Mouse (Mus musculus) spleen, embryonic (tissue): ENCODE measurements around the gene Mien1.

Experiments used
- CTCF ChIA-PET: fragments of 350-600 bp; sonication (Branson Sonifier 250); formaldehyde crosslinking; loops from one replicate; lab custom pipeline; 2022; lab: Charles Lee

The Mien1 gene

GRCm38 (mm10) chr11:98435723-98436122 is 3.1 kb downstream of the Mien1 start:
- CTCF ChIA-PET = no interaction called here

GRCm38 (mm10) chr11:98431743-98432502 is 6.9 kb downstream of the Mien1 start:
- CTCF ChIA-PET = interaction anchor here (1.2 kb wide), 1 partner anchor 43 kb away, joined by 5 read pairs; no protein-coding TSS in a partner anchor

GRCm38 (mm10) chr11:98428436-98428835 is 10.4 kb downstream of the Mien1 start:
- CTCF ChIA-PET = no interaction called here

- CTCF ChIA-PET = interaction anchor here (1.0 kb wide), 1 partner anchor 11 kb away, joined by 3 read pairs; no protein-coding TSS in a partner anchor
Observed at GRCm38 (mm10) chr11:98426592-98426991, 12.2 kb downstream of the Mien1 start.

- CTCF ChIA-PET = no interaction called here
Observed at GRCm38 (mm10) chr11:98418939-98419547, 19.7 kb downstream of the Mien1 start.

GRCm38 (mm10) chr11:98418273-98418672 is 20.5 kb downstream of the Mien1 start:
- CTCF ChIA-PET = no interaction called here

- CTCF ChIA-PET = interaction anchor here (0.6 kb wide), 1 partner anchor 16 kb away, joined by 5 read pairs; no protein-coding TSS in a partner anchor
Observed at GRCm38 (mm10) chr11:98417074-98417473, 21.7 kb downstream of the Mien1 start.

GRCm38 (mm10) chr11:98414162-98414561 is 24.6 kb downstream of the Mien1 start:
- CTCF ChIA-PET = no interaction called here

GRCm38 (mm10) chr11:98413731-98414130 is 25.1 kb downstream of the Mien1 start:
- CTCF ChIA-PET = no interaction called here

- CTCF ChIA-PET = interaction anchor here (0.7 kb wide), 1 partner anchor 1806 kb away, joined by 4 read pairs; no protein-coding TSS in a partner anchor
Observed at GRCm38 (mm10) chr11:98412797-98413301, 25.9 kb downstream of the Mien1 start.

GRCm38 (mm10) chr11:98412273-98412796 is 26.5 kb downstream of the Mien1 start, which contains the start of gene Erbb2:
Gene Erbb2 (plus strand): TSS chr11:98412470.
- CTCF ChIA-PET = no interaction called here

- CTCF ChIA-PET = interaction anchor here (0.6 kb wide), 1 partner anchor 318 kb away, joined by 10 read pairs; no protein-coding TSS in a partner anchor
Observed at GRCm38 (mm10) chr11:98409341-98409822, 29.4 kb downstream of the Mien1 start.

- CTCF ChIA-PET = no interaction called here
Observed at GRCm38 (mm10) chr11:98408872-98409271, 29.9 kb downstream of the Mien1 start.

GRCm38 (mm10) chr11:98406621-98407020 is 32.2 kb downstream of the Mien1 start:
- CTCF ChIA-PET = no interaction called here

GRCm38 (mm10) chr11:98400816-98401215 is 38.0 kb downstream of the Mien1 start:
- CTCF ChIA-PET = interaction anchor here (0.6 kb wide), 1 partner anchor 148 kb away, joined by 3 read pairs; no protein-coding TSS in a partner anchor

GRCm38 (mm10) chr11:98400161-98400726 is 38.5 kb downstream of the Mien1 start, which contains the start of gene Pgap3:
Gene Pgap3 (minus strand): TSS chr11:98400490.
- CTCF ChIA-PET = interaction anchor here (0.6 kb wide), 1 partner anchor 147 kb away, joined by 3 read pairs; no protein-coding TSS in a partner anchor

- CTCF ChIA-PET = interaction anchor here (0.6 kb wide), 1 partner anchor 51 kb away, joined by 3 read pairs; no protein-coding TSS in a partner anchor
Observed at GRCm38 (mm10) chr11:98397946-98398345, 40.8 kb downstream of the Mien1 start.

GRCm38 (mm10) chr11:98395041-98395440 is 43.8 kb downstream of the Mien1 start:
- CTCF ChIA-PET = interaction anchor here (0.6 kb wide), 1 partner anchor 419 kb away, joined by 3 read pairs; no protein-coding TSS in a partner anchor

GRCm38 (mm10) chr11:98394301-98394700 is 44.5 kb downstream of the Mien1 start:
- CTCF ChIA-PET = no interaction called here

- CTCF ChIA-PET = no interaction called here
Observed at GRCm38 (mm10) chr11:98393317-98393716, 45.5 kb downstream of the Mien1 start.

- CTCF ChIA-PET = interaction anchor here (0.7 kb wide), 1 partner anchor 14 kb away, joined by 4 read pairs; no protein-coding TSS in a partner anchor
Observed at GRCm38 (mm10) chr11:98392645-98393044, 46.1 kb downstream of the Mien1 start.
